Mouse (Mus musculus): Measurements from ENCODE around the gene Arhgef39. TPM values are rescaled to one million over a fixed set of nuclear protein-coding genes. Genes with fewer than 3 reads are reported as not detected.

Gene Arhgef39
- total RNA-seq, 2 experiments from 2014 or later: 0.27 to 0.70 TPM

DNA sequence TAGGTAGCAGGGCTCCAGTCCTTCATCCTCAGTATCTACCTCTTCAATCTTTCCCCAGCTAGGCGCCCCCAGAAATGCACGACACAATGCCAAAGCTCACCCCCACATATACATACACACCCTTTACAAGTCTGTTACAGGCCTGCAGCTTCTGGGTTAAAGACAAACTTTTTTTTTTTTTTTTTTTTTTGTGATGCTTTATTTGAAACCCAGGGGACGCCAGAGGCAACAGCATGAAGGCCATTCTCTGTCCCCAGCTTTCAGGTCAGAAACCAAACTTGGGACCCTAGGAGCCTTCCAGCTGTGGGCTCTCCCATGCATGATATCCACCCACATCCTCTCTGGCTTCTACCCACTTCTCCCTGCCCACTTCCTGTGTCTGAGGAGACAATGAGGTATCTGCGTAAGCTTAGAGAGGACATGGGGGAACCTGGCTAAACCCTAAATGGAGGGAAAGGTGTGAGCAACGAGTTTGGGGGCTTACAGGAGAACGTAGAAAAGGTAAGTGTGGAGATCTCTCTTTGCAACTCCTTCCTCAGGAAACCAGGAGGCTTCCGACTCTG is 17.5 kb downstream of the Arhgef39 start:
- DNase-seq (ENCODE audit: extremely low spot score in 1 of 2, low spot score in 1 of 2): no peak

GRCm38 (mm10) chr4:43480985-43481384 is 18.5 kb downstream of the Arhgef39 start:
- DNase-seq (ENCODE audit: extremely low spot score in 1 of 2, low spot score in 1 of 2): no peak

- peak in 1 of 2 experiments; percentile 77 for DNase-seq (ENCODE audit: extremely low spot score in 1 of 2, low spot score in 1 of 2)
These were observed 20.3 kb downstream of the Arhgef39 start for GRCm38 (mm10) chr4:43478906-43479832.

- no peak for DNase-seq (ENCODE audit: extremely low spot score in 1 of 2, low spot score in 1 of 2)
These were observed 21.0 kb downstream of the Arhgef39 start for GRCm38 (mm10) chr4:43478534-43478858.

GRCm38 (mm10) chr4:43477857-43478533 is 21.5 kb downstream of the Arhgef39 start:
- DNase-seq (ENCODE audit: extremely low spot score in 1 of 2, low spot score in 1 of 2): peak; percentile 45 to 73

GRCm38 (mm10) chr4:43476604-43477003 is 22.9 kb downstream of the Arhgef39 start:
- no peak for DNase-seq (ENCODE audit: extremely low spot score in 1 of 2, low spot score in 1 of 2)

DNA sequence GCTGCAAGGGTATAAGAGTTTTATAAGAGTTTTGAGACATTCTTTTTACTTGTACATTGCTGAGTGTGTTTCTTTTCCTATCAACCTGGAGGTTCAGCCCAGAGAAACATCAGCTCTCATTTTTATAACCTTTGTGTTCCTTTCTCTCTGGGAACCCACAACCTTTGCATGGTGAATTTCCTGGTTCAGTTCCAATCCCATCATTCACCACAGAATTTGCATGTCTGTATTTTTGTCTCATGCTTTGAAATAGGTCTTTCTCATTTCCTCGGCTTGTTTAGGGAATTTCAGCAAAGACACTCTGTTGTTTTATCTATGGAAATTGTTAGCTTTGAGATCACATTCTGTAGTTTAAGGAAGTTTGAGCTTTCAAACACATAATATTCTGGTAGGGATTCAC is 25.9 kb downstream of the Arhgef39 start:
- no peak for DNase-seq (ENCODE audit: extremely low spot score in 1 of 2, low spot score in 1 of 2)

DNA sequence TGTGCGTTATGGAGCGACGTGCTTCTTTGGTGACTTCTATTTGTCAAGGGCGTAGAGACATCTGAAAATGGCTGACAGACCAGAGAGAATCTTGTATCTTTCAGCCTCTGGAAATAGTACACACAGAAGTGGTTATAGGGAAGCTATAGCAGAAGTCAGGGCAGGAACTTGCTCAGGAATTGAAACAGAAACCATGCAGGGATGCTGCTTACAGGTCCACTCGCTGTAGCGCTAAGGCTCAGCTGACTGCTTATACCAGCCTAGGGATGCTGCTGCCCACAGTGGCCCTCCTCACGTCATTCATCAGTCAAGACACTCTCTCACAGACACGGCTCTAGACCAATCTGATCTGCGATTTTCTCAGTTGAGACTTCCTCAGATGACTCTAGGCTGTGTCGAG is 29.2 kb downstream of the Arhgef39 start:
- no peak for DNase-seq (ENCODE audit: extremely low spot score in 1 of 2, low spot score in 1 of 2)

- DNase-seq (ENCODE audit: extremely low spot score in 1 of 2, low spot score in 1 of 2): no peak
These were observed 32.6 kb downstream of the Arhgef39 start for GRCm38 (mm10) chr4:43466872-43467271.

- no peak for DNase-seq (ENCODE audit: extremely low spot score in 1 of 2, low spot score in 1 of 2)
These were observed 33.6 kb downstream of the Arhgef39 start for GRCm38 (mm10) chr4:43465935-43466334.

DNA sequence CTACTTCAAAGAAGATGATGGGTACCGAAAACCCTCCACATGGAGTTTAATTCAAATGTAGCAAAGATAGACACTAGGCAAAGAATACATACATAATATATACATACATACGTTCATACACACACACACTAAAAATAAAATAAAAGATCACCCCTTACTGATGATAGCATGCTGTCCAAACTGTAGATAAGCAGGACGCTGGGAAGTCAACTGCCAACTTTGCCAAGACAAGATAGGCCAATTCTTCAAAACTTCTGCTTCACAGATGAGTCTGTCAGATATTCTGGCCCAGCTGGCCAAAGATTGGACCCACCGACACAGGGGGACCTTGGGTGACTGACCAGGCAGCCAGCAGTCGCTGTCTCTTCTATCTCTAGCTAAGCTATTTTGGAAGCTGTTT is 36.4 kb downstream of the Arhgef39 start:
- no peak for DNase-seq (ENCODE audit: extremely low spot score in 1 of 2, low spot score in 1 of 2)

DNA sequence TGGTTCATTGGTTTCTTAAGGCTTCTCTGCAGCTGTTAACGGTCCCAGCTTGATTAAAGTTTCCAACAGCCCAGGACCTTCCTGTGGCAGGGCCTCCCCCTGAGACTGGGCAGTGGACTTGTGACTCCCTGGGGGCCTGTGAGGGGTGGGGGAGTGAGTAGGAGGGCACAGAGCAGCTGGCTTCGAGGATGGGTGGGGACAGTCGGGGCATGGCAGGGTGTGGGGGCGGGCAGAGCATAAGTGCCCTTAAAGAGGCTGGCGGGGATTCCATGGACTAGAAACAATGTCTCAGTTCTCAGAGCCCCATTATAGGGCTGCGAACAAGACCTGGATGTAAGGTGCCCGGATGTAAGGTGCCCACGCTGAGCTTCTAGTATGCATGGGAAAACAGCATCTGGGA is 42.4 kb downstream of the Arhgef39 start:
- DNase-seq (ENCODE audit: extremely low spot score in 1 of 2, low spot score in 1 of 2): no peak

GRCm38 (mm10) chr4:43456470-43456869 is 43.0 kb downstream of the Arhgef39 start:
- DNase-seq (ENCODE audit: extremely low spot score in 1 of 2, low spot score in 1 of 2): no peak

GRCm38 (mm10) chr4:43454041-43454836 is 45.3 kb downstream of the Arhgef39 start, which contains the start of gene Cd72:
Gene Cd72 (minus strand): TSS chr4:43454628.
- no peak for DNase-seq (ENCODE audit: extremely low spot score in 1 of 2, low spot score in 1 of 2)

GRCm38 (mm10) chr4:43453413-43453812 is 46.1 kb downstream of the Arhgef39 start:
- DNase-seq (ENCODE audit: extremely low spot score in 1 of 2, low spot score in 1 of 2): no peak

GRCm38 (mm10) chr4:43452315-43452714 is 47.2 kb downstream of the Arhgef39 start:
- no peak for DNase-seq (ENCODE audit: extremely low spot score in 1 of 2, low spot score in 1 of 2)

DNA sequence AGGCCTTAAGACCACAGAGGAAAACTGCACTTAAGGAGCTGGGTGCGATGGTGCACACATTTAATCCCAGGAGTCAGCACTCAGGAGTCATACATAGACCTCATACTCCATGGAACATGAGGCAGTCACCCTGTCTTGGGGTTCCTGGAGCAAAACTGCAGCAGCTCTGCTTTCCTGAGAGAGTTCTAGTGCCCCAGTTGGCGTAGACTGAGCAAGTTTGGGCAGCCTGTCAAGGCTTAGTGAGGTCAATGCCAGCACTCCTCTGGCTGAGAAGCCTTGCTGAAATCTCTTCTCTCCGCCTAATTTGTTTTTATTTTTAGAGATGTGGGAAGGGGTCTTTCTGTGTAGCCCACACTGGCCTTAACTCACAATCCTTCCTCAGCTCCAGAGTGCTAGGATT is 50.9 kb downstream of the Arhgef39 start:
- DNase-seq (ENCODE audit: extremely low spot score in 1 of 2, low spot score in 1 of 2): no peak

DNA sequence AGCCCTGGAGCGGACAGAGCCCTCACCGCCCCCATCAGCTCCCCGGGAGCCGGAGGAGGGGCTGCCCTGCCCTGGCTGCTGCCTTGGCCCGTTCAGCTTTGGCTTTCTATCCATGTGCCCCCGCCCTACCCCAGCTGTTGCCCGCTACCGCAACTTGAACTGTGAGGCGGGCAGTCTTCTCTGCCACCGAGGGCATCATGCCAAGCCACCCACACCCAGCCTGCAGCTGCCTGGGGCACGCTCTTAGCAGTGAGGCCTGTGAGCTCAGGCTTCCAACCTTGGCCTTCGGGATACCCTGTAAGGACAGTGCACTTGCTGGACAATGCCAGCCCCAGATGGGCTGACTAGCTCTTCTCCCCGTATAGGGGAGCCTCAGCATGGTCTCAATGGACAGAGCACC is 52.2 kb downstream of the Arhgef39 start:
- no peak for DNase-seq (ENCODE audit: extremely low spot score in 1 of 2, low spot score in 1 of 2)

Measured in layer of hippocampus, postnatal 25 days (tissue).